Mouse (Mus musculus) neural tube, embryonic 14.5 days (tissue): ENCODE measurements around the gene Adgrl3. TPM values are rescaled to one million over a fixed set of nuclear protein-coding genes. Genes with fewer than 3 reads are reported as not detected.
"Not testable (repeated sequence)": the region's sequence is repeated elsewhere in the genome, so short reads cannot be mapped to it uniquely, and the experiment has no call there.

Source experiments
- ATAC-seq: fragments of 200-750 bp; cut with Nextera tagmentation; 2 replicates; pipeline ENCODE4 v1.8.0; 2017; ENCODE audit warnings: low read depth, mild to moderate bottlenecking, moderate TSS enrichment, moderate library complexity
- H3K27ac ChIP-seq: fragments of 300-500 bp; sonication (generic); 2 replicates; pipeline ENCODE4 v1.5.1; 2014; ENCODE audit warnings: low read depth, mild to moderate bottlenecking, control low read depth, low read length, moderate library complexity, mixed read lengths
- H3K27me3 ChIP-seq: fragments of 300-500 bp; sonication (generic); 2 replicates; pipeline ENCODE4 v1.6.1; 2014; ENCODE audit warnings: low read length; ENCODE audit not compliant: control insufficient read depth, insufficient read depth
- H3K36me3 ChIP-seq: fragments of 300-500 bp; sonication (generic); 2 replicates; pipeline ENCODE4 v1.6.1; 2014; ENCODE audit warnings: low read length, mixed read lengths; ENCODE audit not compliant: control insufficient read depth, insufficient read depth
- H3K4me1 ChIP-seq: fragments of 300-500 bp; sonication (generic); 2 replicates; pipeline ENCODE4 v1.6.1; 2014; ENCODE audit warnings: low read length; ENCODE audit not compliant: control insufficient read depth, insufficient read depth
- H3K4me2 ChIP-seq: fragments of 300-500 bp; sonication (generic); 2 replicates; pipeline ENCODE4 v1.6.1; 2014; ENCODE audit warnings: mild to moderate bottlenecking, low read depth, low read length, control low read depth
- H3K4me3 ChIP-seq: fragments of 300-500 bp; sonication (generic); 2 replicates; pipeline ENCODE4 v1.5.1; 2014; ENCODE audit warnings: low read depth, low read length, control low read depth, mixed read lengths
- H3K9ac ChIP-seq: fragments of 300-500 bp; sonication (generic); replicated peaks from 2 replicates; pipeline ENCODE4 v1.6.1; 2014; ENCODE audit warnings: low read depth, mild to moderate bottlenecking, control low read depth, low read length, mixed read lengths
- H3K9me3 ChIP-seq: fragments of 300-500 bp; sonication (generic); 2 replicates; pipeline ENCODE4 v1.6.1; 2016; ENCODE audit warnings: low read length; ENCODE audit not compliant: control insufficient read depth
- WGBS: fragments of 180-500 bp; shearing (Covaris S2); extraction: QIAGEN DNeasy Blood & Tissue Kit; methylation state at CpG from one replicate; pipeline ENCODE4 v1.1.7; 2014; 5-methylcytosine and 5-hydroxymethylcytosine counted together
- polyA plus RNA-seq: library from polyadenylated mRNA; unstranded; fragments of >200 nt; fragmentation: Nextera tagmentation; extraction: Ambion mirVana; gene quantifications from 2 replicates; pipeline ENCODE4 v1.2.1, GENCODE M21; 2014

Gene Adgrl3
- polyA plus RNA-seq, 1 experiment from 2014 or later: 98.7 TPM

- 23% methylated on average over 11 of the region's 11 CpGs for WGBS
- Histone ChIP-seq H3K9me3 (no peaks in the 10 kb centered on the region), H3K9ac (no peak overlapping the region), H3K4me1 (peaks cover 4% of the 10 kb centered on the region; the same call in 1 of the 2 replicates), H3K27me3 (no peaks in the 10 kb centered on the region), H3K4me3 (no peak overlapping the region), H3K4me2 (peak overlapping the region; percentile 8; the same call in 1 of the 2 replicates), H3K27ac (no peak overlapping the region), H3K36me3 (no peaks in the 10 kb centered on the region)
- ATAC-seq: peak; percentile 75
Measured at GRCm38 (mm10) chr5:81519497-81520382, 499.8 kb downstream of the Adgrl3 start.

GRCm38 (mm10) chr5:81522760-81523159, 502.8 kb downstream of the Adgrl3 start:
- Histone ChIP-seq H3K4me2 (no peak overlapping the region), H3K4me1 (peaks cover 4% of the 10 kb centered on the region; the same call in 1 of the 2 replicates), H3K27ac (no peak overlapping the region), H3K27me3 (no peaks in the 10 kb centered on the region), H3K9me3 (no peaks in the 10 kb centered on the region), H3K9ac (no peak overlapping the region), H3K36me3 (no peaks in the 10 kb centered on the region), H3K4me3 (no peak overlapping the region)
- 94% methylated on average over 4 of the region's 4 CpGs for WGBS
- no peak for ATAC-seq

- H3K27me3 ChIP-seq: no peaks in the 10 kb centered on the region
- H3K36me3 ChIP-seq: no peaks in the 10 kb centered on the region
- H3K9ac ChIP-seq: no peak overlapping the region
- no peak overlapping the region for H3K4me2 ChIP-seq
- no peak overlapping the region for H3K27ac ChIP-seq
- H3K4me1 ChIP-seq: no peaks in the 10 kb centered on the region
- ATAC-seq: peak; percentile 79; the same call in 1 of the 2 replicates
- no peaks in the 10 kb centered on the region for H3K9me3 ChIP-seq
- H3K4me3 ChIP-seq: no peak overlapping the region
- WGBS: 63% methylated on average over 12 of the region's 12 CpGs
Measured at GRCm38 (mm10) chr5:81524532-81524961, 504.6 kb downstream of the Adgrl3 start.

- Histone ChIP-seq H3K27ac (no peak overlapping the region), H3K4me2 (no peak overlapping the region), H3K27me3 (no peaks in the 10 kb centered on the region), H3K36me3 (no peaks in the 10 kb centered on the region), H3K9ac (no peak overlapping the region), H3K9me3 (no peaks in the 10 kb centered on the region), H3K4me3 (no peak overlapping the region), H3K4me1 (no peaks in the 10 kb centered on the region)
- no peak for ATAC-seq
- 92% methylated on average over 2 of the region's 2 CpGs for whole genome bisulfite sequencing
Measured at GRCm38 (mm10) chr5:81525326-81525725, 505.4 kb downstream of the Adgrl3 start.

- H3K4me2 ChIP-seq: no peak overlapping the region
- H3K9ac ChIP-seq: no peak overlapping the region
- ATAC-seq: no peak
- WGBS: 95% methylated on average over 4 of the region's 4 CpGs
- no peak overlapping the region for H3K4me3 ChIP-seq
- H3K4me1 ChIP-seq: no peaks in the 10 kb centered on the region
- no peaks in the 10 kb centered on the region for H3K27me3 ChIP-seq
- H3K9me3 ChIP-seq: no peaks in the 10 kb centered on the region
- H3K36me3 ChIP-seq: no peaks in the 10 kb centered on the region
- H3K27ac ChIP-seq: no peak overlapping the region
Measured at GRCm38 (mm10) chr5:81531639-81532038, 511.7 kb downstream of the Adgrl3 start.

- no peak overlapping the region for H3K4me3 ChIP-seq
- H3K36me3 ChIP-seq: no peaks in the 10 kb centered on the region
- no peak overlapping the region for H3K4me2 ChIP-seq
- H3K27me3 ChIP-seq: no peaks in the 10 kb centered on the region
- no peak for ATAC-seq
- no peaks in the 10 kb centered on the region for H3K9me3 ChIP-seq
- H3K4me1 ChIP-seq: no peaks in the 10 kb centered on the region
- no peak overlapping the region for H3K9ac ChIP-seq
- no peak overlapping the region for H3K27ac ChIP-seq
Measured at GRCm38 (mm10) chr5:81550211-81550610, 530.3 kb downstream of the Adgrl3 start.

GRCm38 (mm10) chr5:81555149-81555548, 535.2 kb downstream of the Adgrl3 start:
- H3K27me3 ChIP-seq, H3K4me3 ChIP-seq, ATAC-seq, H3K4me2 ChIP-seq, H3K4me1 ChIP-seq, H3K9me3 ChIP-seq, H3K9ac ChIP-seq, H3K36me3 ChIP-seq, H3K27ac ChIP-seq: not testable (repeated sequence)
- 68% methylated on average over 2 of the region's 2 CpGs for WGBS

GRCm38 (mm10) chr5:81556008-81556407, 536.1 kb downstream of the Adgrl3 start:
- Histone ChIP-seq H3K27ac (no peak overlapping the region), H3K27me3 (no peaks in the 10 kb centered on the region), H3K9ac (no peak overlapping the region), H3K9me3 (no peaks in the 10 kb centered on the region), H3K4me2 (no peak overlapping the region), H3K4me3 (no peak overlapping the region), H3K36me3 (no peaks in the 10 kb centered on the region), H3K4me1 (no peaks in the 10 kb centered on the region)
- 76% methylated on average over 8 of the region's 8 CpGs for WGBS
- ATAC-seq: peak; percentile 38; the same call in 1 of the 2 replicates

- H3K27me3 ChIP-seq: no peaks in the 10 kb centered on the region
- H3K4me1 ChIP-seq: no peaks in the 10 kb centered on the region
- no peak overlapping the region for H3K9ac ChIP-seq
- no peaks in the 10 kb centered on the region for H3K36me3 ChIP-seq
- 55% methylated on average over 6 of the region's 6 CpGs for WGBS
- no peak overlapping the region for H3K27ac ChIP-seq
- H3K9me3 ChIP-seq: no peaks in the 10 kb centered on the region
- peak; percentile 17; the same call in 1 of the 2 replicates for ATAC-seq
- no peak overlapping the region for H3K4me3 ChIP-seq
- no peak overlapping the region for H3K4me2 ChIP-seq
Measured at GRCm38 (mm10) chr5:81558965-81559364, 539.0 kb downstream of the Adgrl3 start.
